Mouse (Mus musculus): ENCODE data around the gene Syk. TPM values are rescaled to one million over a fixed set of nuclear protein-coding genes. Genes with fewer than 3 reads are reported as not detected.

Gene Syk
- polyA plus RNA-seq, 1 experiment from 2014 or later = 3.4 TPM

DNA sequence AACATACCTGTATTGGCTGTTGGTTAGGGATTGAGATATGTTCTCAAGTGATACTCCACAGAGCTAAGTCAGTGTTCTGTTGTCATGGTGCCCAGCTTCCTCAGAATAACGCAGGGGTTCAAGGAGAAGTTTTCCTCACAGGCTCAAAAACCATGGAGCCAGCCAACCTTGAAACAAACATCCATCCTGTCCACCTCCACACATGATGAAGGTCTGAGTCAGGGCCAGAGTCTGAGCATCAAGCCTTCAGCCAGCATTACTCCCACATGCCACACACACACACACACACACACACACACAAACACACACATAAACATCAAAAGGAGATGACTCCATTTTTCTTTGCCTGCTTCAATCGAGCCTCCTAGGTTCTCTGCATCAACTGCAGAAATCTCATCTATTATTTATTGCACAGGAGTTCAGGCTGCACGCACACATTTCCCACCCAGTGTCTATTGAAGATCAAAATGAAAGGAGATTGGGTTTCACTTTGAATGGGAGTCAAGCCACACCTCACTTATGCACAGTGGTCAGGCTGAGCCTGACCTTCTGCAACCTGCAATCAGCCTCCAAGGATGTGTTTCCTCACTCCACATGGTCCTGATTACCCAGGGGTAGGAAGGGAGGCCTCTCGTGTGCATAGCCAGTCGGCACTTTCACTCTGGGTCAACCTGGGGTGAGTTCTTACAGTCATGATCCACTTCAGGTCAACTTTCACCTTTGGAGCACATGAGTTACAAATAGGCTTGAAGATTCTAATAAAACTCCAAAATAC is 93.9 kb downstream of the Syk start:
- WGBS = 56% methylated on average over 5 of the region's 5 CpGs
- no peak for DNase-seq (ENCODE audit: low spot score)
- no peak for ATAC-seq (replicated peaks; ENCODE audit: low FRiP score, low TSS enrichment, low read depth)
- no peaks in the 10 kb centered on the region for H3K27me3 ChIP-seq (replicated peaks; ENCODE audit: control insufficient read depth, insufficient read depth, low read length)
- H3K9me3 ChIP-seq (ENCODE audit: control insufficient read depth, low read length) = no peaks in the 10 kb centered on the region
- H3K4me3 ChIP-seq (ENCODE audit: low read depth, low read length) = no peak overlapping the region
- H3K27ac ChIP-seq (ENCODE audit: low read depth) = no peak overlapping the region
- H3K9ac ChIP-seq (ENCODE audit: low read length) = no peak overlapping the region
- no peaks in the 10 kb centered on the region for H3K36me3 ChIP-seq (ENCODE audit: control insufficient read depth, insufficient read depth, low read length)
- no peak overlapping the region for H3K4me2 ChIP-seq (ENCODE audit: low read length)
- H3K4me1 ChIP-seq (replicated peaks; ENCODE audit: control insufficient read depth, insufficient read depth, low read length) = no peaks in the 10 kb centered on the region

DNA sequence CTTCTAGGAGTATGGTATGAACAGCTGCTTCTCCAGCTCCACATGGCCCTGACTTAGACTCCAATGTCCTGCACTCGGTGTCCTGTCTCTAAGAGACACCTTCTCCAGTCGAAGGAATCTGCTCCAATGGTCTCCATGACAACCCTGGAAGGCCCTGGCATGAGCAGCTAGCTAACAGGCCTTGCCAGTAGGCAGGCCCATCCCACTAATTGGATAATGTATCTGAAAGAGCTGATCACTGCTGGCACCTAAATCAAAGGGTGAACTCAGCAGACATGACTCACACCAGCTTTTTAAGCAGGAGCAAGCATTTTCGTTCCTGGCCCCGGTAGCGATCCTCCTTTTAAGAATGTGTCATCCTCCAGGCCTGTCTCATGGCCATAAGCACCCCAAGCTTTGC is 96.9 kb downstream of the Syk start:
- no peaks in the 10 kb centered on the region for H3K4me1 ChIP-seq (replicated peaks; ENCODE audit: control insufficient read depth, insufficient read depth, low read length)
- H3K27me3 ChIP-seq (replicated peaks; ENCODE audit: control insufficient read depth, insufficient read depth, low read length) = no peaks in the 10 kb centered on the region
- H3K27ac ChIP-seq (ENCODE audit: low read depth) = no peak overlapping the region
- no peaks in the 10 kb centered on the region for H3K36me3 ChIP-seq (ENCODE audit: control insufficient read depth, insufficient read depth, low read length)
- 66% methylated on average over 5 of the region's 5 CpGs for WGBS
- H3K4me2 ChIP-seq (ENCODE audit: low read length) = no peak overlapping the region
- ATAC-seq (replicated peaks; ENCODE audit: low FRiP score, low TSS enrichment, low read depth) = no peak
- no peak overlapping the region for H3K4me3 ChIP-seq (ENCODE audit: low read depth, low read length)
- H3K9ac ChIP-seq (ENCODE audit: low read length) = no peak overlapping the region
- no peak for DNase-seq (ENCODE audit: low spot score)
- H3K9me3 ChIP-seq (ENCODE audit: control insufficient read depth, low read length) = no peaks in the 10 kb centered on the region

DNA sequence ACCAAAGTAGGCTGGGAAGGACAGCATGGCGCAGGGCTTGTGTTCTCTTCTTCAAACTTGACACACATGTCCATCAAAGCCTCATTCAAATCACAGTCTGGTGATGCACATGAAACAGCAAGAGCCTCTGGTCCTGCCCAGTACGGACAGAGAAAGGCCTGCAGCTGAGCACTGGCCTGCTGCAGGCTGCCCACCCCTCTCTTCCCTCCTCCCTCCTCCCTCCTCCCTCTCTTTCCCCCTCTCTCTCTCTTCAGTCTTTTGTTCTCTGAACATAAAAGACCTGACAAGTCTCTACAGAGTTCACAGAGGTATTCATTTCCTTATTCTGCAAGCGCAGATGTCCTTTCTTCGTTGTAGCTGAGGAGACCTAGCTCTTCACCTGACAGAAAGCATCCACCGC is 99.1 kb downstream of the Syk start:
- Histone ChIP-seq H3K9ac (ENCODE audit: low read length) (no peak overlapping the region), H3K4me2 (ENCODE audit: low read length) (no peak overlapping the region), H3K4me1 (replicated peaks; ENCODE audit: control insufficient read depth, insufficient read depth, low read length) (no peaks in the 10 kb centered on the region), H3K36me3 (ENCODE audit: control insufficient read depth, insufficient read depth, low read length) (no peaks in the 10 kb centered on the region), H3K4me3 (ENCODE audit: low read depth, low read length) (no peak overlapping the region), H3K27me3 (replicated peaks; ENCODE audit: control insufficient read depth, insufficient read depth, low read length) (no peaks in the 10 kb centered on the region), H3K9me3 (ENCODE audit: control insufficient read depth, low read length) (no peaks in the 10 kb centered on the region), H3K27ac (ENCODE audit: low read depth) (no peak overlapping the region)
- ATAC-seq (replicated peaks; ENCODE audit: low FRiP score, low TSS enrichment, low read depth) (no peak), DNase-seq (ENCODE audit: low spot score) (no peak)
- WGBS = 78% methylated on average over 5 of the region's 5 CpGs

GRCm38 (mm10) chr13:52690425-52690824 is 107.5 kb downstream of the Syk start:
- ATAC-seq (replicated peaks; ENCODE audit: low FRiP score, low TSS enrichment, low read depth) (no peak), DNase-seq (ENCODE audit: low spot score) (no peak)
- no peak overlapping the region for H3K4me3 ChIP-seq (ENCODE audit: low read depth, low read length)
- no peak overlapping the region for H3K4me2 ChIP-seq (ENCODE audit: low read length)
- no peak overlapping the region for H3K9ac ChIP-seq (ENCODE audit: low read length)
- H3K27ac ChIP-seq (ENCODE audit: low read depth) = no peak overlapping the region
- no peaks in the 10 kb centered on the region for H3K36me3 ChIP-seq (ENCODE audit: control insufficient read depth, insufficient read depth, low read length)
- 90% methylated on average over 13 of the region's 13 CpGs for WGBS
- no peaks in the 10 kb centered on the region for H3K27me3 ChIP-seq (replicated peaks; ENCODE audit: control insufficient read depth, insufficient read depth, low read length)
- no peaks in the 10 kb centered on the region for H3K9me3 ChIP-seq (ENCODE audit: control insufficient read depth, low read length)
- H3K4me1 ChIP-seq (replicated peaks; ENCODE audit: control insufficient read depth, insufficient read depth, low read length) = no peaks in the 10 kb centered on the region

- 86% methylated on average over 6 of the region's 6 CpGs for WGBS
- H3K4me3 ChIP-seq (ENCODE audit: low read depth, low read length) = no peak overlapping the region
- H3K4me2 ChIP-seq (ENCODE audit: low read length) = no peak overlapping the region
- ATAC-seq (replicated peaks; ENCODE audit: low FRiP score, low TSS enrichment, low read depth) (no peak), DNase-seq (ENCODE audit: low spot score) (no peak)
- no peak overlapping the region for H3K27ac ChIP-seq (ENCODE audit: low read depth)
- H3K9me3 ChIP-seq (ENCODE audit: control insufficient read depth, low read length) = no peaks in the 10 kb centered on the region
- H3K9ac ChIP-seq (ENCODE audit: low read length) = no peak overlapping the region
- H3K27me3 ChIP-seq (replicated peaks; ENCODE audit: control insufficient read depth, insufficient read depth, low read length) = no peaks in the 10 kb centered on the region
- H3K4me1 ChIP-seq (replicated peaks; ENCODE audit: control insufficient read depth, insufficient read depth, low read length) = no peaks in the 10 kb centered on the region
- no peaks in the 10 kb centered on the region for H3K36me3 ChIP-seq (ENCODE audit: control insufficient read depth, insufficient read depth, low read length)
Measured at GRCm38 (mm10) chr13:52692311-52692710, 109.3 kb downstream of the Syk start.

- DNase-seq (ENCODE audit: low spot score) (no peak), ATAC-seq (replicated peaks; ENCODE audit: low FRiP score, low TSS enrichment, low read depth) (no peak)
- H3K36me3 ChIP-seq (ENCODE audit: control insufficient read depth, insufficient read depth, low read length) = no peaks in the 10 kb centered on the region
- H3K9me3 ChIP-seq (ENCODE audit: control insufficient read depth, low read length) = no peaks in the 10 kb centered on the region
- no peak overlapping the region for H3K9ac ChIP-seq (ENCODE audit: low read length)
- H3K4me1 ChIP-seq (replicated peaks; ENCODE audit: control insufficient read depth, insufficient read depth, low read length) = no peaks in the 10 kb centered on the region
- no peak overlapping the region for H3K4me2 ChIP-seq (ENCODE audit: low read length)
- 73% methylated on average over 6 of the region's 6 CpGs for WGBS
- no peak overlapping the region for H3K27ac ChIP-seq (ENCODE audit: low read depth)
- H3K27me3 ChIP-seq (replicated peaks; ENCODE audit: control insufficient read depth, insufficient read depth, low read length) = no peaks in the 10 kb centered on the region
- no peak overlapping the region for H3K4me3 ChIP-seq (ENCODE audit: low read depth, low read length)
Measured at GRCm38 (mm10) chr13:52694857-52695256, 111.9 kb downstream of the Syk start.

Other genes starting within 250 kb of the Syk start
- 0.56 and 0.58 TPM in 2 replicates for gene Diras2, start 51.9 kb upstream of the Syk start, polyA plus RNA-seq (2014; fragmentation: Nextera tagmentation; extraction: Ambion mirVana)